Mouse (Mus musculus): ENCODE data around the gene Kcnh2. TPM values are rescaled to one million over a fixed set of nuclear protein-coding genes. Genes with fewer than 3 reads are reported as not detected.

The Kcnh2 gene
- polyA plus RNA-seq, 1 experiment from 2014 or later, result 3.0 TPM

DNA sequence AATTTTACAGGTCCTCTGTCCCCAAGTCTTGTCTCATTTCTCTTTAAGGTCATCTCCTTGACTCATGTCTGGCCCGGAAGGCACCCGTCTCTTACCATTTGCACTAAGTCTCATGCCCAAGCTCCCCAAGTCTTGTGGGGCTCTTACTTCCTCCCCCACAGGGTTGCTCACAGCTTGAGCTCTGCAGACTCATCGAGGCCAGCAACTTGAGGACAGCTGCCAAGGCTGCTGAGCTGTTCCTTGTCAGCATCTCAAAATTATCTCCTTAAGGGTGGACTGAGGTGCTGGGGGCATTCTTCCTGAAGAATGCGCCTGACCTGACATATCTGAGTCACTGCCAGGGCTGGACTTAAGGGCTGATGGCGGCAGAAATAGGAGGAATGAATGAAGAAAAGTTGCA, 68.2 kb downstream of the Kcnh2 start:
- Histone ChIP-seq H3K9me3 (ENCODE audit: control insufficient read depth) (no peaks in the 10 kb centered on the region), H3K4me2 (replicated peaks; ENCODE audit: low read depth) (no peak overlapping the region), H3K4me1 (replicated peaks; ENCODE audit: control insufficient read depth, insufficient read depth, low read length) (no peaks in the 10 kb centered on the region), H3K27ac (ENCODE audit: low read depth, low read length) (no peak overlapping the region), H3K27me3 (replicated peaks; ENCODE audit: control insufficient read depth, insufficient read depth, low read length) (no peaks in the 10 kb centered on the region; the same call in 1 of the 2 replicates), H3K9ac (ENCODE audit: low read depth, low read length) (no peak overlapping the region), H3K4me3 (ENCODE audit: low read depth, low read length) (no peak overlapping the region), H3K36me3 (ENCODE audit: control insufficient read depth, insufficient read depth) (no peaks in the 10 kb centered on the region)
- ATAC-seq, result no peak
- no peak for TF ChIP-seq CTCF (IDR thresholded peaks at IDR 0.05; ENCODE audit: low read depth)
- WGBS, result 65% methylated on average over 5 of the region's 5 CpGs

DNA sequence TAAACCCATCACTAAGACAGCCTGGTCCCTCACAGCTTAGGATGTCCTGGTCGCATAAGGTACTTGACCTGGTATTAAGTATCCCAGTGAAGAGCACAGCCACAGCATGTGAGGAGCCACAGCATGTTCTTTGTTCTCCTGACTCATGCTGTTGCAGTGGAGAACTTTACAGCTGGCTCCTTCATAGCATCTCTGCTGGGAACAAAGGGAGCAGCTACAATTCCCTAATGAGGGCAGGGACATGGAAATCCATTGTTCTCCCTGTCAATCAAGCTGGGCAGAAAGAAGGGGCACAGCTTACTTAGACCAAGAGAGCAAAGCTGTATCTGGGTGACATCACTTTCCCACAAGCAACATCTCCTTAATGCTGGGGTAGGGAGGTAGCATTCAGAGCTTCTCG, 70.9 kb downstream of the Kcnh2 start:
- H3K4me3 ChIP-seq (ENCODE audit: low read depth, low read length), result no peak overlapping the region
- no peaks in the 10 kb centered on the region for H3K4me1 ChIP-seq (replicated peaks; ENCODE audit: control insufficient read depth, insufficient read depth, low read length)
- ATAC-seq, result no peak
- 69% methylated on average over 2 of the region's 2 CpGs for WGBS
- no peak overlapping the region for H3K9ac ChIP-seq (ENCODE audit: low read depth, low read length)
- no peaks in the 10 kb centered on the region for H3K9me3 ChIP-seq (ENCODE audit: control insufficient read depth)
- no peaks in the 10 kb centered on the region for H3K36me3 ChIP-seq (ENCODE audit: control insufficient read depth, insufficient read depth)
- TF ChIP-seq CTCF (IDR thresholded peaks at IDR 0.05; ENCODE audit: low read depth), result no peak
- H3K27ac ChIP-seq (ENCODE audit: low read depth, low read length), result no peak overlapping the region
- no peaks in the 10 kb centered on the region for H3K27me3 ChIP-seq (replicated peaks; ENCODE audit: control insufficient read depth, insufficient read depth, low read length)
- no peak overlapping the region for H3K4me2 ChIP-seq (replicated peaks; ENCODE audit: low read depth)

DNA sequence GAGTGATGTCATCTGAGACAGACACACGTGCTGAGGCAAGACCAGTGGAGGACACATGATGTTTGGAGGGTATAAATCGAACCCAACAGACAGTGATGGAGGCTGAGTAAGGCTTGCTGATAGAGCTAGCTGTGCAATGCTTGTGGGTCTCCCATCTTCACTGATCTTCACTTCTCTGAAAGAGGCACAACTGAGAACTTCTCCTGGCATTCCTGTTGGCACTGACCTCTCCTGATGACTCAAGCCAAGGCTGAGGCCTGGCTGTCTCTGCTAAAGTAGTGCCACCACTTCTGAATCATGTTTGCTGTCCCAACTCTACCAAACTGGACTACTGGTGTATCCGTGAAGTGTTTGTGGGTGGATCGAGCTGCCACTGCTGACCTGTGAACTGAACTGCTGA, 71.9 kb downstream of the Kcnh2 start:
- Histone ChIP-seq H3K9ac (ENCODE audit: low read depth, low read length) (no peak overlapping the region), H3K36me3 (ENCODE audit: control insufficient read depth, insufficient read depth) (no peaks in the 10 kb centered on the region), H3K4me2 (replicated peaks; ENCODE audit: low read depth) (no peak overlapping the region), H3K27ac (ENCODE audit: low read depth, low read length) (no peak overlapping the region), H3K27me3 (replicated peaks; ENCODE audit: control insufficient read depth, insufficient read depth, low read length) (no peaks in the 10 kb centered on the region), H3K9me3 (ENCODE audit: control insufficient read depth) (no peaks in the 10 kb centered on the region), H3K4me3 (ENCODE audit: low read depth, low read length) (no peak overlapping the region), H3K4me1 (replicated peaks; ENCODE audit: control insufficient read depth, insufficient read depth, low read length) (no peaks in the 10 kb centered on the region)
- ATAC-seq, result no peak
- 79% methylated on average over 4 of the region's 4 CpGs for WGBS
- no peak for TF ChIP-seq CTCF (IDR thresholded peaks at IDR 0.05; ENCODE audit: low read depth)

DNA sequence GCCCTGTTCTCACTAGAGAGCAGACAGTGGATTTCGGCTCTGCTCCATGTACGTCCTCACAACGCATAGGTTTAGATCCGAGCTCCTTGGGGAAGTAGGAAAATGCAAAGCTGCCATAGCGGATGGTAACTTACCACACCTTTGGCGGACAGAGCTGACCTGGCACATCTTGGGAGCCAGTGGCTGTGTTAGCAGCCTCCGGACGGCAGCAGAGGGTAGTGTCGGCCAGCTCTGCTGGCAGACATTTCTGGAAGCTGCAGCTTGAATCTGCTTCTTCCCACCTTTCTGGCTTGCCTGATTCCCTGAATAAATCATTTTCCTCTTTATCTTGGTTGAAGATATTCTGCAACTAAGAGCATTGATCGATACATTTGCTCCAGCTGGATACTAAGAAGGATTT, 73.2 kb downstream of the Kcnh2 start:
- Histone ChIP-seq H3K27ac (ENCODE audit: low read depth, low read length) (no peak overlapping the region), H3K27me3 (replicated peaks; ENCODE audit: control insufficient read depth, insufficient read depth, low read length) (no peaks in the 10 kb centered on the region), H3K36me3 (ENCODE audit: control insufficient read depth, insufficient read depth) (no peaks in the 10 kb centered on the region), H3K4me1 (replicated peaks; ENCODE audit: control insufficient read depth, insufficient read depth, low read length) (no peaks in the 10 kb centered on the region), H3K9ac (ENCODE audit: low read depth, low read length) (no peak overlapping the region), H3K4me3 (ENCODE audit: low read depth, low read length) (no peak overlapping the region), H3K9me3 (ENCODE audit: control insufficient read depth) (no peaks in the 10 kb centered on the region), H3K4me2 (replicated peaks; ENCODE audit: low read depth) (no peak overlapping the region)
- WGBS, result 81% methylated on average over 10 of the region's 10 CpGs
- ATAC-seq, result no peak
- TF ChIP-seq CTCF (IDR thresholded peaks at IDR 0.05; ENCODE audit: low read depth), result no peak

DNA sequence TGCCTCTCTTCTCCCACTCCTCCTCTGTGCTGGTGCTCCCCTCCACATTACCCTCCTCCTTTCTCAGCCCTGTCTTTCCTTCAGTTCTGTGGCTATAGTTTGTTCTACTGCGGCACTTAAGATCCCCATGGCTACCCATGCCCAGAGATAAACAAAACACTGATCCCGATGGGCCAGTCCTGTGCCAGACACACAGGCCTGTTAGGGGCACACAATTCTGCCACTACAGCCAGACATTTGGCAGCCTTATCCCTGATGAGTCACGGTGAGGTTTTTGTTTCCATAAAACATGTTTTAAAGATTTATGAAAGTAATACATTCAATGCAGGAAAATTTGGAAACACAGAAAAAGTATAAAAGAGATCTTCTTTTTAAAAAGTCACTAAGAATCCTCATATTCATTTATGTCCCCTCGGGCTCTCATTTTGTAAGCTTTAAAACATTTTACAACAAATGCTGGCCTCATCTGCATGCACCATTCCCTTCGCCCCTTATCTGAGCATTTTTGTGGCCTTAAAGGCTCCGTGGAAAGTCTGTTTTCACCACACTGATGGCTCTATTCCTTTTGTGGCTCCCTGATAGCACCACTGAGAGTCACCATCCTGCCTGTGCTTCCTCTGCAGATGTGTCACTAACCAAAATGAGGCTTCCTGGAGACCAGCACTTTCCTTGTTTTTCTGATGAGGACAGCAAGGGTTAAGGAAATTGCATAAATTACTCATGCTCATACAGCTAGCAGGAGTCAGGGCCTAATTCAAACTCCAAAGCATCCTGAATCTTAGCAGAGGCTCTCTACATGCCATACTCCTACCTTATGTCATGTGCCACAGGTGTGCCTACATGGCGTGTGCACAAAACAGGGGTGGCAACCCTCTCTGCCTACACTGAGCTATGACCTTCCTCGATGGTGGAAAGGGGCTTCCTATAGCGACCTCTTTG, 77.5 kb downstream of the Kcnh2 start:
- no peaks in the 10 kb centered on the region for H3K27me3 ChIP-seq (replicated peaks; ENCODE audit: control insufficient read depth, insufficient read depth, low read length)
- H3K9ac ChIP-seq (ENCODE audit: low read depth, low read length), result no peak overlapping the region
- H3K9me3 ChIP-seq (ENCODE audit: control insufficient read depth), result no peaks in the 10 kb centered on the region
- WGBS, result 61% methylated on average over 9 of the region's 9 CpGs
- H3K27ac ChIP-seq (ENCODE audit: low read depth, low read length), result no peak overlapping the region
- no peaks in the 10 kb centered on the region for H3K4me1 ChIP-seq (replicated peaks; ENCODE audit: control insufficient read depth, insufficient read depth, low read length)
- no peak for ATAC-seq
- no peaks in the 10 kb centered on the region for H3K36me3 ChIP-seq (ENCODE audit: control insufficient read depth, insufficient read depth)
- no peak for TF ChIP-seq CTCF (IDR thresholded peaks at IDR 0.05; ENCODE audit: low read depth)
- H3K4me3 ChIP-seq (ENCODE audit: low read depth, low read length), result no peak overlapping the region
- no peak overlapping the region for H3K4me2 ChIP-seq (replicated peaks; ENCODE audit: low read depth)

DNA sequence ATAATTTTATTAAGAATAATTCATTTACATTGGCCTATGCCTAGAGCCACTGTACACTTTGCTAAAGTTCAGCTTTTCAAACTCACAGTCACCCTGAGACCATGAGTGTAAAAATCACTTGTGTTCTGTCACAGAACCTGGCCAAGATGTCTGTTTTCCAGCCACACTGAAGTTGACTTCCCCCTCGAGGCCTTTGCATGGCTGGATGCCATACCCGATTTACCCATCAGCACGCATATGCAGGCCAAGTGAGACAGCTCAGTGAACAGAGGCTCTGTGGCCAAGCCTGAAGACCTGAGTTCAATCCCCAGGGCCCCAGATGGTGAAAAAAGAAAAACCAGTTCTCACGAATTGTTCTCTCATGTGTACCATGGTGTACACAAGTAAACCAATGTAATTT, 80.5 kb downstream of the Kcnh2 start:
- Histone ChIP-seq H3K4me1 (replicated peaks; ENCODE audit: control insufficient read depth, insufficient read depth, low read length) (peaks cover 4% of the 10 kb centered on the region; the same call in 1 of the 2 replicates), H3K4me2 (replicated peaks; ENCODE audit: low read depth) (no peak overlapping the region), H3K27me3 (replicated peaks; ENCODE audit: control insufficient read depth, insufficient read depth, low read length) (no peaks in the 10 kb centered on the region), H3K36me3 (ENCODE audit: control insufficient read depth, insufficient read depth) (no peaks in the 10 kb centered on the region), H3K4me3 (ENCODE audit: low read depth, low read length) (no peak overlapping the region), H3K27ac (ENCODE audit: low read depth, low read length) (no peak overlapping the region), H3K9ac (ENCODE audit: low read depth, low read length) (no peak overlapping the region), H3K9me3 (ENCODE audit: control insufficient read depth) (no peaks in the 10 kb centered on the region)
- no peak for ATAC-seq
- 73% methylated on average over 4 of the region's 4 CpGs for WGBS
- no peak for TF ChIP-seq CTCF (IDR thresholded peaks at IDR 0.05; ENCODE audit: low read depth)

Other genes starting within 250 kb of the Kcnh2 start
- gene Nupl2, start 186.6 kb downstream of the Kcnh2 start, polyA plus RNA-seq (2015; fragmentation: Nextera tagmentation; extraction: Ambion mirVana), result 4.7 and 6.6 TPM in 2 replicates
- 3.5 and 3.7 TPM in 2 replicates for gene Nos3, start 13.2 kb upstream of the Kcnh2 start, polyA plus RNA-seq (2015; fragmentation: Nextera tagmentation; extraction: Ambion mirVana)
- 0.42 and 0.61 TPM in 2 replicates for gene Atg9b, start 40.5 kb upstream of the Kcnh2 start, polyA plus RNA-seq (2015; fragmentation: Nextera tagmentation; extraction: Ambion mirVana)
- gene Abcb8, start 42.1 kb upstream of the Kcnh2 start, polyA plus RNA-seq (2015; fragmentation: Nextera tagmentation; extraction: Ambion mirVana), result 40.4 and 40.9 TPM in 2 replicates
- gene Asic3, start 61.8 kb upstream of the Kcnh2 start, polyA plus RNA-seq (2015; fragmentation: Nextera tagmentation; extraction: Ambion mirVana), result 0.08 and 0.17 TPM in 2 replicates
- 28.4 and 29.9 TPM in 2 replicates for gene Cdk5, start 71.9 kb upstream of the Kcnh2 start, polyA plus RNA-seq (2015; fragmentation: Nextera tagmentation; extraction: Ambion mirVana)
- gene Slc4a2, start 72.2 kb upstream of the Kcnh2 start, polyA plus RNA-seq (2015; fragmentation: Nextera tagmentation; extraction: Ambion mirVana), result 29.9 and 30.1 TPM in 2 replicates
- gene Fastk, start 93.7 kb upstream of the Kcnh2 start, polyA plus RNA-seq (2015; fragmentation: Nextera tagmentation; extraction: Ambion mirVana), result 66.8 and 67.0 TPM in 2 replicates
- 27.5 and 28.8 TPM in 2 replicates for gene Tmub1, start 96.2 kb upstream of the Kcnh2 start, polyA plus RNA-seq (2015; fragmentation: Nextera tagmentation; extraction: Ambion mirVana)
- 14.9 and 16.6 TPM in 2 replicates for gene Agap3, start 100.6 kb upstream of the Kcnh2 start, polyA plus RNA-seq (2015; fragmentation: Nextera tagmentation; extraction: Ambion mirVana)
- gene Gbx1, start 175.6 kb upstream of the Kcnh2 start, polyA plus RNA-seq (2015; fragmentation: Nextera tagmentation; extraction: Ambion mirVana), result not detected in 2 replicates
- gene Asb10, start 189.4 kb upstream of the Kcnh2 start, polyA plus RNA-seq (2015; fragmentation: Nextera tagmentation; extraction: Ambion mirVana), result 0.09 and 0.18 TPM in 2 replicates
- gene 4931409K22Rik, start 205.2 kb upstream of the Kcnh2 start, polyA plus RNA-seq (2015; fragmentation: Nextera tagmentation; extraction: Ambion mirVana), result not detected in 2 replicates
- gene Abcf2, start 225.9 kb upstream of the Kcnh2 start, polyA plus RNA-seq (2015; fragmentation: Nextera tagmentation; extraction: Ambion mirVana), result 40.1 and 40.5 TPM in 2 replicates
- 23.5 and 24.4 TPM in 2 replicates for gene Chpf2, start 235.1 kb upstream of the Kcnh2 start, polyA plus RNA-seq (2015; fragmentation: Nextera tagmentation; extraction: Ambion mirVana)

All from intestine, postnatal 0 days (tissue).